Mouse (Mus musculus) heart, adult 2 months (tissue): Measurements from ENCODE around the gene Trappc12. TPM values are rescaled to one million over a fixed set of nuclear protein-coding genes. Genes with fewer than 3 reads are reported as not detected.

Source experiments
- DNase-seq, 2 experiments: peaks; one replicate each; pipeline ENCODE4 v3.0.0; 2021
- H3K27ac ChIP-seq: fragments of 200-600 bp; 2 replicates; pipeline ENCODE4 v1.8.1; 2022
- H3K27me3 ChIP-seq: fragments of 200-500 bp; 2 replicates; pipeline ENCODE4 v1.6.1; 2012; ENCODE audit warnings: mild to moderate bottlenecking, low read length, inconsistent platforms, mixed read lengths; ENCODE audit not compliant: control insufficient read depth, insufficient read depth
- H3K36me3 ChIP-seq: fragments of 200-500 bp; 2 replicates; pipeline ENCODE4 v1.6.1; 2012; ENCODE audit warnings: low read length, inconsistent platforms; ENCODE audit not compliant: control insufficient read depth, insufficient read depth
- H3K4me1 ChIP-seq: fragments of 200-500 bp; 2 replicates; pipeline ENCODE4 v1.6.1; 2011; ENCODE audit warnings: low read length; ENCODE audit not compliant: control insufficient read depth, insufficient read depth
- H3K4me3 ChIP-seq: fragments of 200-600 bp; 2 replicates; pipeline ENCODE4 v1.8.1; 2022
- H3K79me2 ChIP-seq: fragments of 200-500 bp; replicated peaks from 2 replicates; pipeline ENCODE4 v1.6.1; 2012; ENCODE audit warnings: mild to moderate bottlenecking, inconsistent platforms, low read length, moderate library complexity, mixed read lengths; ENCODE audit not compliant: control insufficient read depth, insufficient read depth
- H3K9ac ChIP-seq: fragments of 200-500 bp; 2 replicates; pipeline ENCODE4 v1.6.1; 2012; ENCODE audit warnings: low read depth, mild to moderate bottlenecking, control low read depth, inconsistent platforms, low read length, mixed read lengths
- CTCF ChIP-seq: fragments of 200-600 bp; IDR thresholded peaks from 2 replicates; pipeline ENCODE4 v1.8.1; 2022; ENCODE audit warnings: antibody characterized with exemption, mild to moderate bottlenecking, moderate library complexity
- EP300 ChIP-seq: fragments of 200-500 bp; IDR thresholded peaks from 2 replicates; pipeline ENCODE4 v1.6.1; 2011; ENCODE audit warnings: low read depth, low read length, control low read depth; ENCODE audit not compliant: insufficient read depth
- POLR2A ChIP-seq: fragments of 200-500 bp; IDR thresholded peaks from 2 replicates; pipeline ENCODE4 v1.6.1; 2011; ENCODE audit warnings: mild to moderate bottlenecking, low read depth, low read length, control low read depth; ENCODE audit not compliant: insufficient read depth
- WGBS: fragments of 180-500 bp; shearing (Covaris S2); methylation state at CpG from one replicate; pipeline ENCODE4 v1.1.7; 2018; 5-methylcytosine and 5-hydroxymethylcytosine counted together
- intact Hi-C: fragments of 180-260 bp; cut with DNase I; formaldehyde crosslinking; loops from one replicate; pipeline ENCODE4 v1.15.1; 2025
- polyA plus RNA-seq: library from polyadenylated mRNA; depleted of rRNA; stranded (reverse); fragments of >200 nt; gene quantifications from 2 replicates; pipeline ENCODE4 v1.2.3, GENCODE M21; 2012
- total RNA-seq, 2 experiments: library from RNA; stranded (reverse); gene quantifications; 2 replicates each; pipeline ENCODE4 v1.2.3; 2021

Gene Trappc12
- total and polyA plus RNA-seq, 3 experiments = 19.7 to 21.3 (median 20.9) TPM

DNA sequence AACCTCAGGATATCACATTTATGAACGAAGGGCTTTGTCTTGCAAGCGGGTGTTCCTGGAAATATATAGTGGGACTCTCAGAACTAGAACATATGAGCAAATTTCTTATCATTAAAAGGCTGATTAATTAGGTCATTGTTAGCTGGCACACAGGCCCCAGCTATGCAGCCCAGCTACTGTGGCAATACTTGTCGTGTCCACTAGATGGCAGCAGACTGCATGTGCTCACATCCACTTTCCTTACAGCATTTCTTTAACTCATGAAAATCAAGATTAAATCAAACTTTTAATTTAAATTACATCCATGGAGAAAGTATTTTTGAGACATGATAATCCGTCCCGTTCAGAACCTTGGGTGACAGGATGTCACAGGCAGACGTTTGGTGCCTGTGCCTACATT, 50.6 kb downstream of the Trappc12 start:
- TF ChIP-seq POLR2A (no peak), EP300 (0 out of 2 replicates have a peak, but pooled peaks have one; percentile 24), CTCF (no peak; the same call in 1 of the 2 replicates)
- H3K27me3 ChIP-seq = no peaks in the 10 kb centered on the region
- H3K27ac ChIP-seq = peak overlapping the region; percentile 59
- intact Hi-C loops = loop anchor here (5.0 to 10.0 kb wide), 3 partner anchors 112 to 435 kb away; no protein-coding TSS in a partner anchor
- H3K9ac ChIP-seq = no peak overlapping the region
- H3K79me2 ChIP-seq = no peaks in the 10 kb centered on the region
- DNase-seq = peak; percentile 59 to 65
- H3K36me3 ChIP-seq = no peaks in the 10 kb centered on the region
- no peaks in the 10 kb centered on the region; the same call in 1 of the 2 replicates for H3K4me1 ChIP-seq
- 9% methylated on average over 6 of the region's 6 CpGs for WGBS
- no peak overlapping the region for H3K4me3 ChIP-seq

DNA sequence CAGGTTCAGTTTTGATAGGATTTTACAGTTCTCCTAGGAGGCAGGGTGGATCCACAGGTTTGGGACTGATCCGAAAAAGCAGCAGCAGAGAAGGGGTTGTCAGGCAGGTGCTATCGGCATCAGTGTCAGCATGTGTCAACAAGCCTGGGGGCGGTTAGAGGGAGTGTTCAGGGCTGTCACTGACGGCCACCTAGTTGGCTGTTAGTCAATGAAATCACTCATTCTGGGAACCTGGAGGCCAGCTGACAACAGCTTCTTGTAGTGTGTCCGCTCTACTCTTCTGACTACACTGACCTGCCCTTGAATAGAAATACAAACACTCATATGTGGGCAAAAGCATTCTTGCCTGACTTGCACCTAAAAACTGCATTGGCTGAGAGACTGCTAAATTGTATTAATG, 51.2 kb downstream of the Trappc12 start:
- Histone ChIP-seq H3K4me3 (no peak overlapping the region), H3K36me3 (no peaks in the 10 kb centered on the region), H3K79me2 (no peaks in the 10 kb centered on the region), H3K27me3 (no peaks in the 10 kb centered on the region), H3K9ac (no peak overlapping the region), H3K27ac (no peak overlapping the region), H3K4me1 (no peaks in the 10 kb centered on the region; the same call in 1 of the 2 replicates)
- 57% methylated on average over 5 of the region's 5 CpGs for WGBS
- no peak for TF ChIP-seq EP300
- no peak for TF ChIP-seq POLR2A
- no peak for TF ChIP-seq CTCF
- intact Hi-C loops = loop anchor here (5.0 kb wide), 1 partner anchor 112 kb away; no protein-coding TSS in a partner anchor
- DNase-seq = no peak

DNA sequence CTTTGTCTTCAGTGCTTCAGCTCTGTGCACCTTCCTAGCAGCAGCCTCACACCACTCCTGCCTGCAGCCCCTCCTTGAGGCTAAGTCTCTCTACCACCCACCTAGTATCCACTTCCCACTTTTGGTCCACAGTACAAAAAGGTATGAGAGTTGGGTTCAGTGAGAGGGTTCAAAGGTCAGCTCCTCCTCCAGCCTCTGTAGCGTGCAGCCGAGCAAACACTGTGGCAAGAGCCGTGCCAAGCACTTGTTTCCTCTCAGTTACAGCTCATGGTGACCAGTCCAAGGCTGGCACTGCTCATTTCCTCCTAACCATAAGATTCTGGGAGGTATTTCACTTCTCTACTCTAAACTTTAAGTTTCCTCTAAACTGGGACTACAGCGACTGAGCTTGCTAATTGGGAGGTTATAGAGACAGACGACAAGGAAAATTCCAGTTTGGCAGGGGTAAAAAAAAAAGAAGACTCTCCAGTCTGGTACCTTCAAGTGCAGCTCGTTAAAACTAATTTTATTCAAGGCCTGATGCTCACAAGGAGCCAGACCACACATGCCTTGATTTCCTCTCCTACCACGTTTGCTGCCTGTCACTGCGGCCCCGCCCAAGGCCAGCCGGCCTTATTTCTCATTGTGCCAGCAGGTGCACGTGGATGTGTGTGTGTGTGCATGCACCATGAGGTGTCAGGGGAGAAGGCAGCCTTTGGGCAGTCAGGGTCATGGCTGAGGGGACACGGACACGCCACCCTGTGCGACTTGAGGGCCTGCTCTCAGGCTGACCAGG, 52.3 kb downstream of the Trappc12 start:
- H3K27ac ChIP-seq = no peak overlapping the region
- DNase-seq = no peak
- no peak for TF ChIP-seq POLR2A
- TF ChIP-seq EP300 = no peak
- intact Hi-C loops = loop anchor here (5.0 kb wide), 1 partner anchor 111 kb away; no protein-coding TSS in a partner anchor
- H3K9ac ChIP-seq = no peak overlapping the region
- H3K79me2 ChIP-seq = no peaks in the 10 kb centered on the region
- WGBS = 82% methylated on average over 14 of the region's 14 CpGs
- H3K27me3 ChIP-seq = no peaks in the 10 kb centered on the region
- no peaks in the 10 kb centered on the region for H3K36me3 ChIP-seq
- no peak overlapping the region for H3K4me3 ChIP-seq
- no peaks in the 10 kb centered on the region; the same call in 1 of the 2 replicates for H3K4me1 ChIP-seq

DNA sequence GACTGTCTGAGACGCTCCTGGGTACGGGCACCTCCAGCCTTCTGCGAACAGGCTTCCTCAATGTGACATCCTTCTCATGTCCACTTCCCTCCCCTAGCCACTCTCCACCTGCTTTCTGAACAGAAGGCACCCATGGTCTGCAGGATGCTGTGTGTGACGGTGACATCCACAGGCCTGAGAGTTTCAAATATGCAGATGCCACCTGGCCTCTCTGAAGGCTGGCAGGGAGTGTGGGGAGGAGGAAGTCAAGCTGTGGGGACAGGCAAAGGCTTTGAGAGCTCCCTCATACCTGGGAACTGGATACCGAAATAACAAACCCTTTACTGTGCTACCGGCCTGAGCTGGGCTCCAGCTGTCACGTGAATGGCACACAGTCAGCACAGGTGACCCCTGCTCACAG, 55.5 kb downstream of the Trappc12 start:
- Histone ChIP-seq H3K9ac (no peak overlapping the region), H3K4me1 (no peaks in the 10 kb centered on the region), H3K27me3 (no peaks in the 10 kb centered on the region), H3K27ac (no peak overlapping the region), H3K79me2 (no peaks in the 10 kb centered on the region), H3K4me3 (no peak overlapping the region), H3K36me3 (no peaks in the 10 kb centered on the region)
- intact Hi-C loops = loop anchor here (5.0 kb wide), 1 partner anchor 107 kb away; no protein-coding TSS in a partner anchor
- TF ChIP-seq EP300 = no peak
- TF ChIP-seq POLR2A = no peak
- TF ChIP-seq CTCF = no peak
- DNase-seq = no peak
- 97% methylated on average over 7 of the region's 7 CpGs for WGBS

DNA sequence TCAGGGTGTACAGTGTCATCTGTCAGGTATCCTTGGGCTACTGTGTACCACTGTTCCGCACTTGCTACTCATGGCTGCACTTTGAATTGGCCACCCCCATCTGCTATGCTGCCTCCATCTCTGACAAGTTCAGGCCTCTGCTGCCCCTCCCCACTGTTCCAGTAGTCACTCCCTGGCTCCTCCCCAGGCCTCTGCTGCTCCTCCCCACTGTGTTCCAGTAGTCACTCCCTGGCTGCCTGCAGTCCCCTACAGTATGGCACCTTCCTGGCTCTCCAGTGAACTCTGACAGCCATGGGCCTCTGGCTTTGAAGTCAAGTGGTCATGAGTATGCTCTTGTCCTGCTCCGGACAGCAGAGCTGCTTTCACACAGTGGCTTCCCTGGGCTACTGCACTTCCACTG, 56.0 kb downstream of the Trappc12 start:
- Histone ChIP-seq H3K79me2 (no peaks in the 10 kb centered on the region), H3K4me3 (no peak overlapping the region), H3K9ac (no peak overlapping the region), H3K27ac (no peak overlapping the region), H3K36me3 (no peaks in the 10 kb centered on the region), H3K27me3 (no peaks in the 10 kb centered on the region), H3K4me1 (no peaks in the 10 kb centered on the region)
- WGBS = 74% methylated on average over 2 of the region's 2 CpGs
- intact Hi-C loops = no loop called here
- no peak for TF ChIP-seq EP300
- no peak for TF ChIP-seq POLR2A
- no peak for TF ChIP-seq CTCF
- DNase-seq = no peak

DNA sequence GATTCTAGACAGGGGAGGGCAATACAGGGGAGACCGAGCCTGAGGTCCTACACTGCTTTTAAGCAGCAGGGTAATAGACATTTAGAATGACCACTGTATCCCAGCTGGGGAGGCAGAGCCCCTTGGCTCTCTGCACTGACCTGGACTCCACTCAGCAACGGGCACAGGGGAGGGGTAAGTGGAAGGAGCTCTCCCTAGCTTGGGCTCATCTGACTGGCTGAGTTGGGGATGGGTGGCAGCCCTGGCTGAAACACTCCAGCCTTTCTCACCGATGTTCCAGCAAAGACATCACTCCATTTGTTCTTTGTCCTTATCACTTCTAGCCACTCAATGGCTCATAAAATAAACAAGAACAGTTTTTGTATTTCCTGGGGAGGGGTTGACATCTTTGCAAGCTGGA, 56.5 kb downstream of the Trappc12 start:
- WGBS = 54% methylated on average over 3 of the region's 3 CpGs
- intact Hi-C loops = no loop called here
- DNase-seq = no peak
- no peak overlapping the region for H3K4me3 ChIP-seq
- H3K27ac ChIP-seq = no peak overlapping the region
- H3K4me1 ChIP-seq = no peaks in the 10 kb centered on the region
- no peak overlapping the region for H3K9ac ChIP-seq
- H3K79me2 ChIP-seq = no peaks in the 10 kb centered on the region
- TF ChIP-seq POLR2A = no peak
- TF ChIP-seq EP300 = no peak
- TF ChIP-seq CTCF = no peak
- H3K27me3 ChIP-seq = no peaks in the 10 kb centered on the region
- no peaks in the 10 kb centered on the region for H3K36me3 ChIP-seq
